Mouse (Mus musculus) limb, embryonic 11.5 days (tissue): ENCODE results near the gene Hps4. TPM values are rescaled to one million over a fixed set of nuclear protein-coding genes. Genes with fewer than 3 reads are reported as not detected.

Experiments
- polyA plus RNA-seq: library from polyadenylated mRNA; unstranded; fragments of >200 nt; fragmentation: Nextera tagmentation; extraction: Ambion mirVana; gene quantifications from 2 replicates; pipeline ENCODE4 v1.2.1, GENCODE M21; 2014

Hps4 gene
- polyA plus RNA-seq, 1 experiment from 2014 or later, result 38.4 TPM

Other genes starting within 250 kb of the Hps4 start
- 0.20 and 0.61 TPM in 2 replicates for gene Cryba4, start 90.6 kb upstream of the Hps4 start, polyA plus RNA-seq
- gene Crybb1, start 87.3 kb upstream of the Hps4 start, polyA plus RNA-seq, result 0.20 TPM in 1 of 2 replicates, not detected in the other
- 30.9 and 31.1 TPM in 2 replicates for gene Tpst2, start 66.4 kb upstream of the Hps4 start, polyA plus RNA-seq
- gene Tfip11, start 16.7 kb upstream of the Hps4 start, polyA plus RNA-seq, result 27.3 and 29.4 TPM in 2 replicates
- gene Srrd, start within 50 bp of the Hps4 start, polyA plus RNA-seq, result 56.0 and 57.0 TPM in 2 replicates
- 0.12 and 0.27 TPM in 2 replicates for gene Gm6583, start 12.9 kb downstream of the Hps4 start, polyA plus RNA-seq
- gene Asphd2, start 51.8 kb downstream of the Hps4 start, polyA plus RNA-seq, result 26.1 and 27.1 TPM in 2 replicates
- not detected in 2 replicates for gene Gm6588, start 106.3 kb downstream of the Hps4 start, polyA plus RNA-seq
- 0.13 and 0.21 TPM in 2 replicates for gene Sez6l, start 234.1 kb downstream of the Hps4 start, polyA plus RNA-seq